Mouse (Mus musculus) liver, adult 2 months (tissue): ENCODE results near the gene Man2b2. TPM values are rescaled to one million over a fixed set of nuclear protein-coding genes. Genes with fewer than 3 reads are reported as not detected.
A peak's percentile ranks its signal among the peaks of the same experiment; 100 is the strongest.
"Not testable (repeated sequence)": the region's sequence is repeated elsewhere in the genome, so short reads cannot be mapped to it uniquely, and the experiment has no call there.

ENCODE experiments used
- DNase-seq: peaks from one replicate; pipeline ENCODE4 v3.0.0-alpha.2; 2011; ENCODE audit warnings: low read depth, low spot score; ENCODE audit errors: extremely low read depth
- H3K27ac ChIP-seq: fragments of 200-500 bp; replicated peaks from 2 replicates; pipeline ENCODE4 v1.5.1; 2012; ENCODE audit warnings: low read depth, mild to moderate bottlenecking, control low read depth, inconsistent platforms, low read length; ENCODE audit not compliant: insufficient read depth
- H3K27me3 ChIP-seq: fragments of 200-500 bp; 2 replicates; pipeline ENCODE4 v1.6.1; 2012; ENCODE audit warnings: mild to moderate bottlenecking, moderate library complexity, low read length, inconsistent platforms; ENCODE audit not compliant: control insufficient read depth, insufficient read depth
- H3K36me3 ChIP-seq: fragments of 200-500 bp; 2 replicates; pipeline ENCODE4 v1.6.1; 2012; ENCODE audit warnings: low read length, inconsistent platforms; ENCODE audit not compliant: control insufficient read depth, insufficient read depth
- H3K4me1 ChIP-seq: fragments of 200-500 bp; 2 replicates; pipeline ENCODE4 v1.6.1; 2011; ENCODE audit warnings: low read length; ENCODE audit not compliant: control insufficient read depth, insufficient read depth
- H3K4me3 ChIP-seq: fragments of 200-500 bp; 2 replicates; pipeline ENCODE4 v1.5.1; 2011; ENCODE audit warnings: low read depth, mild to moderate bottlenecking, control low read depth, low read length, moderate library complexity; ENCODE audit not compliant: insufficient read depth
- H3K79me2 ChIP-seq: fragments of 200-500 bp; 2 replicates; pipeline ENCODE4 v1.6.1; 2012; ENCODE audit warnings: inconsistent platforms, mild to moderate bottlenecking, low read length, moderate library complexity; ENCODE audit not compliant: control insufficient read depth, insufficient read depth
- H3K9ac ChIP-seq: fragments of 200-500 bp; 2 replicates; pipeline ENCODE4 v1.6.1; 2012; ENCODE audit warnings: low read depth, mild to moderate bottlenecking, control low read depth, inconsistent platforms, low read length
- CTCF ChIP-seq: fragments of 200-500 bp; IDR thresholded peaks from 2 replicates; pipeline ENCODE4 v1.5.1; 2011; ENCODE audit warnings: low read depth, low read length, control low read depth
- POLR2A ChIP-seq: fragments of 200-500 bp; IDR thresholded peaks from 2 replicates; pipeline ENCODE4 v1.6.1; 2011; ENCODE audit warnings: low read length, control low read depth; ENCODE audit not compliant: insufficient read depth; ENCODE audit errors: extremely low read depth
- WGBS: fragments of 180-500 bp; shearing (Covaris S2); methylation state at CpG from one replicate; pipeline ENCODE4 v1.1.7; 2018; 5-methylcytosine and 5-hydroxymethylcytosine counted together
- polyA plus RNA-seq: library from polyadenylated mRNA; depleted of rRNA; stranded (reverse); fragments of >200 nt; gene quantifications from 2 replicates; pipeline ENCODE4 v1.2.3, GENCODE M21; 2012
- total RNA-seq: library from RNA; depleted of rRNA; stranded (reverse); fragments of >200 nt; gene quantifications from 2 replicates; pipeline ENCODE4 v1.2.3, GENCODE M21; 2014

The Man2b2 gene
- total and polyA plus RNA-seq, 2 experiments, result 33.8 to 90.9 TPM

DNA sequence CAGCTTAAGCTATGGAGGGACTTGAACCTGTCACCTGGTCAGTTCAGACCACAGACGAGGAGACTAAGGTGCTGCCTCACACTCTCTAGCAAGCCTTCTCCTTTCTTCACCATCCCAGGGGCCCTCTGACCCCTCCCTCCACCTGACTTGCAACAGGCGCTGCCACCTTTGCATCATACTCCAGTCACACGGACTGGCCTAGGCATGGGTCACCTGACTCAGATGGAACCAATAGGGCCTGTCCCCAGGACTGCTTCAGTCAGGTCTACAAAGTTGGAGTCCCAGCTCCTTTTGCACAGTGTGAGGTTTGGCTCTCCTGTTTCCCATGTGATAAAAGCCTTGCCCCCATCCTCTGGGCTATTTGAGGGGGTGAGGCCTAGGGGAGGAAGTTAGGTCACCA is 19.8 kb downstream of the Man2b2 start:
- TF ChIP-seq POLR2A (no peak), CTCF (no peak)
- no peak for DNase-seq
- no peak overlapping the region for H3K4me3 ChIP-seq
- WGBS, result 82% methylated on average over 3 of the region's 3 CpGs
- H3K9ac ChIP-seq, result no peak overlapping the region
- H3K36me3 ChIP-seq, result no peaks in the 10 kb centered on the region
- no peak overlapping the region for H3K27ac ChIP-seq
- H3K79me2 ChIP-seq, result no peaks in the 10 kb centered on the region
- no peaks in the 10 kb centered on the region for H3K27me3 ChIP-seq
- no peaks in the 10 kb centered on the region for H3K4me1 ChIP-seq

GRCm38 (mm10) chr5:36809123-36809522 is 21.3 kb downstream of the Man2b2 start:
- no peak for TF ChIP-seq POLR2A
- no peak for TF ChIP-seq CTCF
- no peaks in the 10 kb centered on the region for H3K4me1 ChIP-seq
- WGBS, result 80% methylated on average over 7 of the region's 7 CpGs

DNA sequence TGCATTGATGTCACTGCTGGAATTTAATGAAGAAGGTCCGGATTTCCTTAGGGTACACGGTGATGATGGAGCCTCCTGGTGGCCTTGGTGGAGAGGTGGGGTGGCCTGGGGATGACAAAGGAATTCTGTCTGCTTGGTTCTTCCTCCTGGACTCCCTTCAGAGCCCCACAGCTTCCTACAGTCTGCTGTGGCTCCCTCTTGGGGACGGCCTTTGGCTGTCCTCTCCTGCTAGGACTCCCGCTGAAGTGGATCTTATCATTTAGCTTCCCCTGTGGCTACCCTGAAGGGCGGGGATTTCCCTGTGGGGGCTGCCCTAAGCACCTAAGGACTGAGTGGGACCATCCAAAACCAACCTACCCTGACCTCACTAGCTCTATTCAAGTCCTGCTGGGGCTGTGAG is 23.3 kb downstream of the Man2b2 start:
- H3K27ac ChIP-seq, result no peak overlapping the region
- H3K27me3 ChIP-seq, result no peaks in the 10 kb centered on the region
- H3K36me3 ChIP-seq, result no peaks in the 10 kb centered on the region
- no peaks in the 10 kb centered on the region for H3K79me2 ChIP-seq
- H3K4me3 ChIP-seq, result no peak overlapping the region
- DNase-seq, result no peak
- no peak overlapping the region for H3K9ac ChIP-seq
- WGBS, result 67% methylated on average over 5 of the region's 5 CpGs
- TF ChIP-seq POLR2A (no peak), CTCF (no peak)
- no peaks in the 10 kb centered on the region for H3K4me1 ChIP-seq

More at GRCm38 (mm10) chr5:36809123-36809522, 21.3 kb downstream of the Man2b2 start:
- H3K36me3 ChIP-seq, result no peaks in the 10 kb centered on the region
- no peaks in the 10 kb centered on the region for H3K79me2 ChIP-seq
- no peak for DNase-seq
- no peak overlapping the region for H3K9ac ChIP-seq
- H3K27me3 ChIP-seq, result no peaks in the 10 kb centered on the region
- no peak overlapping the region for H3K4me3 ChIP-seq
- H3K27ac ChIP-seq, result no peak overlapping the region

- 36% methylated on average over 8 of the region's 8 CpGs for WGBS
- H3K27me3 ChIP-seq, result no peaks in the 10 kb centered on the region
- TF ChIP-seq CTCF (no peak), POLR2A (no peak)
- no peak overlapping the region for H3K4me3 ChIP-seq
- peaks cover 6% of the 10 kb centered on the region for H3K4me1 ChIP-seq
- peak; percentile 78 for DNase-seq
- H3K79me2 ChIP-seq, result no peaks in the 10 kb centered on the region
- H3K36me3 ChIP-seq, result peaks cover 4% of the 10 kb centered on the region
- H3K9ac ChIP-seq, result no peak overlapping the region
- H3K27ac ChIP-seq, result peak overlapping the region; percentile 30
Observed at GRCm38 (mm10) chr5:36797291-36797690, 33.2 kb downstream of the Man2b2 start.

DNA sequence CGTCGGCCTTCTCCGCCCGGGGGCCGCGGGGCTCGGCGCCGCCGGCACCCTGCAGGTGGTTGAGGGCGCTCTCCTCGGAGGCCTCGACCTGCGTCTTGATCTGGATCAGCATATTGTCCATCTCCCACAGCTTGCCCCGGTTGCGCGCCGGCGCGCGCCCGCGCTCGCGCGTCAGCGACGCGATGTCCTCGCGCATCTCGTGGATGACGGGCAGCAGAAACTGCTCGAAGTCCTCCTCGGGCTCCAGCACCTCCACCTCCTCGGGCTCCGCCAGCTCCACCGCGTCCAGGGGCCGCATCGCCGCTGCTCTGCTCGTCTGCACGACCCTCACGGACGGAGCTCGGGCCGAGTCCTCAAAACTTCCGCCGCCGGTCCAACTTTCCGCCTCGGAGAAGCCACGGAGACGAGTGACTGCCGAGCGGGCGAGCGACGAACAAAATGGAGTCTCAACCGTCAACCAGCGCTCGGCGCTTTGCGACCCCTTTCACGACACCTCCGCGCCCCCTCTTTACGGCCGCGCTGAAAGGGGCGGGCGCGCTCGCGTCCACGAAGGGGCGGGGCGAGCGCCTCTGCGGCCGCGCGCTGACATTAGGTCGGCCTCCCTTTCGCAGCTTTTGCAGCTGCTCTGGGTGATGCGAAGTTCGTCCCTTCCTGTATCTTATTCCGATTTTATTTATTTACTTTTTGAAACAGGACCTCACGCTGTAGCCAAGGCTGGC is 34.0 kb downstream of the Man2b2 start, which contains the start of gene Mrfap1:
TSS of gene Mrfap1 (minus strand) at position 477 of the 719 bp plus-strand sequence.
- under 1% methylated on average over 90 of the region's 90 CpGs for WGBS
- DNase-seq, result peak; percentile 75
- TF ChIP-seq POLR2A, result peak; percentile 72
- H3K27me3 ChIP-seq, H3K79me2 ChIP-seq, H3K4me1 ChIP-seq, H3K36me3 ChIP-seq: not testable (repeated sequence)
- peak within 1 kb of the TSS; percentile 67 for H3K4me3 ChIP-seq
- peak within 1 kb of the TSS; percentile 71 for H3K9ac ChIP-seq
- peak within 1 kb of the TSS; percentile 59 for H3K27ac ChIP-seq

GRCm38 (mm10) chr5:36795647-36796295 is 34.7 kb downstream of the Man2b2 start:
- 4% methylated on average over 35 of the region's 37 CpGs for WGBS
- H3K27me3 ChIP-seq, H3K4me1 ChIP-seq, H3K36me3 ChIP-seq, H3K79me2 ChIP-seq: not testable (repeated sequence)
- H3K27ac ChIP-seq, result peak overlapping the region; percentile 55; the same call in 1 of the 2 replicates
- H3K9ac ChIP-seq, result peak overlapping the region; percentile 71
- DNase-seq, result peak; percentile 43
- peak overlapping the region; percentile 67 for H3K4me3 ChIP-seq
